Mouse (Mus musculus): ENCODE results near the gene Brd3. TPM values are rescaled to one million over a fixed set of nuclear protein-coding genes. Genes with fewer than 3 reads are reported as not detected.

Gene Brd3
- total RNA-seq, 2 experiments from 2014 or later, result 79.7 to 80.2 TPM

DNA sequence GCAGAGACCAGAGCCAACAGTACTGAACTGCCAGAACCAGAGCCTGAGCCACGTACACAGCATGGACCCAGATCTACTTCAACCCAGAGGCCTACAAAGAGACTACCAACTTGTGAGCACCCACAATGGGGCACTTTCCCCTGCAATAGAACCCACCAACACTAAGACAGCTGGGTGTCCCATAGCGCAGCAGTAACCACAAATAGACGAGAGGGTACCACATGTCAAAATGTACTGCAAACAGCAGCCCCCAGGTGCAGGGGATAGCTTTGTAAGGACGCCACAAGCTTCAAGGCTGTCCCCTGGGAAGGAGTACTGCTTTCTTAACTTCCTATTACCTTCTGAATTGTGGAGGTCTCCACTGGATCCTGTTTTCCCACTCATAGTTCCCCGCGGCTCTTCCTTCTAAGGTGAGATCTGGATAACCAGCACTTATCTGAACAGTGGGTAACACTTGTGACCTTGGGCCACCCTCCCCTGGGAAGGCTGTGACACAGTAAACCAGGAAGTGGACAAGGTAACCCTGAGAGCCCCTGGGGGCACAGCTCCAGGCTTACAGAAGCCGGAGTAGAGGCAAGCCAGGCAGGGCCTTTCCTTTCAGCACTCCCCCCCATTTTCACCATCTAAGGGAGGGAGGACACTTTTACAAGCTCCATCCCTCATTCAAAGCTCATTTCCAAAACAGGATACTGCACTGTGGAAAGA is 34.2 kb downstream of the Brd3 start:
- peak in 1 of 2 experiments; percentile 2 for DNase-seq (ENCODE audit: low spot score in 2 of 2)

GRCm38 (mm10) chr2:27471170-27471584 is 36.3 kb downstream of the Brd3 start:
- no peak for DNase-seq (ENCODE audit: low spot score in 2 of 2)

DNA sequence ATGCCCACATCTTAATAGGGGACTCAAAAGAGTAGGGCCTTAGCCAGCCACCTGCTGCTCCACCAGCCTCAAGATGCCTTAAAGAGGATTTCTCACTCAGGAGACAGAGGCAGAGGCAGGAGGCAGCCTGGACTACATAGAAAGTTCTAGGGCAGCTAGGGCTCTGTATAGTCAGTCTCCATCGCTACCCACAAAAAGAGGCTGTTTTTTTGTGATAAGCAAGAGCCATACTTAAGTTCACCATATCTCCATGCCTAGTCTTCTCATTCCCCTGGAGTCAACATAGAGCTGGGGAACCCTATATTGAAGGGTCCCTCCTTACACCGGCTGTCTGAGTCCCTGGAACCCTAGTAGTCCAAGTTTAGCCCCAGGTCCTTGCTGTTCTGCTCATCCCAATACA is 36.9 kb downstream of the Brd3 start:
- DNase-seq (ENCODE audit: low spot score in 2 of 2), result no peak

DNA sequence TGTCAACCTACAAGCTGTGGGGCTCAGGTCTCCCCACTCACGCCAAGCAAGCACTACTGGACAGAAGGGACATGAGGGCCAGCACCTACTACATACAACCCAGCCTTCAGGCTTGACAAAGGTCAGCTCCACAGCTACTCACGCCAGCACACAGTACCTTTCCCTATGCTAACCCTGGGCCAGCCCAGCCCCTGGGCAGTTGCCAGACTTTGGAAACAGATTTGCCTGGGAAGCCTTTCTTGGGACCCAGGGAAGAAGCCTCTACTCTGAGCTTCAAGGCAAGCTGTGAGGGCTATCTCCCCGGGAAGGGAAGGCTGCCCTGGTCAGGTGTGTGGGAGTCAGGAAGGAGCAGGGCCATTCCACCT is 37.5 kb downstream of the Brd3 start:
- DNase-seq (ENCODE audit: low spot score in 2 of 2), result peak in 1 of 2 experiments; percentile 3

DNA sequence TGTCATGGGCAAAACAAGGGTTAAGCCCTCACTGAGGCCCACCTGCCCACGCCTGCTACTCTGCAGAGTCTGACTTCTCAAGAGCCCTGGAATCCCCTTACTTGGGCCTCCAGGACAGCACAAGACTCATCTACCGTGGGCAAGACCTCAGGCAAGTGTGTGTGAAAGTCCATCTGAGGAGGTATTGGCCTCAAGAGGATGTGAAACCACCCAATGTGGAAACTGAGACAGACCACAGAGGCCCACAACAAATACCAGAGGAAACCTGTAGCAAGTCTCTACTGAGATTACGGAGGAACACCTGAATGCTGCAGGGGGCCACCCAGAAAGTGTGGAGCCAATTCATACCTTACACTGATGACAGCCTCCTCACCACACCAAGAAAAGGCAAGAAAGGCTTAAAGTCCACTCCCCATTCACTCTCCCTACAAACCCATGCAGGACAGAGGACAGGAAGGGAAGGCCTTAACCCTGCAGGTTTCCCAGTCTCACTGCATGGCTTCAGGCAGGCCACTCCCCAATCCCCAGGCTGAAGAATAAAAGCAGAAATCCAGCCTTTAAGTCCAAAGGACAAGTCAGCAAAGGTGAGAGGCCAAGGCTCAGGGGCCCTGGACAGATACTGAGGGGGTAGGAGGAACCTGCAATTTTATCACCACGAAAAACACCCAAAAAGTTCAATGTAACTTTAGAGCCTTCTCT is 38.0 kb downstream of the Brd3 start:
- no peak for DNase-seq (ENCODE audit: low spot score in 2 of 2)

DNA sequence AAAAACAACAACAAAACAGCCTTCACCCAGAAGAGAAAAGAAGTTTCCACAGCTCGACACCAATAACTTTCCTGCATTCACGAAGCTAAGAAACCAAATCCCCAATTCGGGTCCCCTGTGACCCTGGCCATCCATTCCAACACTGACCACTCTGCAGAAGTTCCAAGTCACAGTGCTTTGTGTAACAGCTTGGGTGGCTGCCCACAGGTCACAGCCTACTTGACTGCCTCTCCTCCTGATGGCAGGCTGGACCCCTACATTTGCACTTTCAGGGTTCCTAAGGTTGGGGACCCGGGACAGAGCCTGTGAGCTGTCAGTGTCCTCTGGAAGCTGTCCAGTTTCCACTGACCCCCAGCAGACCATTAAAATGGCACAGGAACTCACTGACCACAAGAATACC is 44.6 kb downstream of the Brd3 start:
- DNase-seq (ENCODE audit: low spot score in 2 of 2), result no peak

GRCm38 (mm10) chr2:27461881-27462660 is 45.4 kb downstream of the Brd3 start:
- DNase-seq (ENCODE audit: low spot score in 2 of 2), result no peak

- no peak for DNase-seq (ENCODE audit: low spot score in 2 of 2)
Observed at GRCm38 (mm10) chr2:27460651-27461050, 46.8 kb downstream of the Brd3 start.

DNA sequence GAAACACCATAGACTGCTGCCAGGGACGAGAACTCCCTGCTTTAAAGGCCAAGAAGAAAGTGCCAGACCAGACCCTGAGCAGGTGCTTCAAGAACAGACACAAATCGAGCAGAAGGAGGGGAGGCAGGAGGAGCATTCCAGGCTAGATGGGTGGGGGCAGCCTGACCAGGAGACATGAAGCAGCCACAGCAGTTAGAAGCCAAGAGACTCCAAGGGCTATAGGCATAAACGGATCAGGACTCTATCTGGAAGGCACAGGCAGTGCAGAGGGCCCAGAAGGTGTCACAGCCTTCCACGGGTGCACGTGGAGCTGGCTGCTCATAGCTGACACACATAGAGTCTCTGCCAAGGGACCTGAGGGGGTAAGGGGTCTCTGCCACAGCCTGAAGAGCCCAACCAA is 47.3 kb downstream of the Brd3 start:
- no peak for DNase-seq (ENCODE audit: low spot score in 2 of 2)

DNA sequence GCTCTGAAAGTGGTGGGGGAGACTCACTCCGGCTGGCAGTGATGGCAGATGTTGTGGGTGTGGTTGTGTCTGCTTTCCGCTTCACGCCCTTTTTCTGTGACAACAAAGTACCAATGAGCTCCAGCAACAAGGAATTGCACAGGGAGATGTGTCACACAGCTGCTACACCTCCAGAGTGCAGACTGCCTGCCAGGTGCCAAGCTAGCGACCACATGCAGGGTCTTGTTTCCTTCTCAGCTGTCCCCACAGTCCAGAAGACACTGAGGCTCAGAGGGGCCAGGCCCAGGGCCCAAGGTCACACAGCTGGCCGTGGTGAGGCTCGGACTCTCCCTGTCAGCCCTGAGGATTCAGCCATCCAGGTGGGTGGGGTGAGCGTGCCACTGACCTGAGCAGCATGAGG is 47.7 kb downstream of the Brd3 start:
- no peak for DNase-seq (ENCODE audit: low spot score in 2 of 2)

DNA sequence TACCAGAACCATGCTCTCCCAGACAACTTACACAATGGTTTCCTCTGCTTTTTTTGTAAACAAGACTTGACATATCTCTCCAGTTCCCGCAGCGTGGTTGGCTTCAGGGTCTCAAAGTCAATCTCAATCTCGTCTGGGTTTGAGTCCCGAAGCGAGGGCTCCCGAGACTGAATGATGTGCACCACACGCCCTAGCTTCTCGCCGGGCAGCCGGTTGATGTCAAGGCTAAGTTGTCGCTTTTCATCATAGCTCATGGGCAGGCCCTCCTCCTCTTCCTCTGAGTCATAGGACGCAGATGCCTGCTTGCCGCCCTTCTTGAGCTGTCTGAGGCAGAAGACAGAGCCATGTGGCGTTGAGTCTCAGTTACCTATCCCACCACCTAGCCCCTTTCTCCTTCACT is 57.2 kb downstream of the Brd3 start:
- DNase-seq (ENCODE audit: low spot score in 2 of 2), result no peak

DNA sequence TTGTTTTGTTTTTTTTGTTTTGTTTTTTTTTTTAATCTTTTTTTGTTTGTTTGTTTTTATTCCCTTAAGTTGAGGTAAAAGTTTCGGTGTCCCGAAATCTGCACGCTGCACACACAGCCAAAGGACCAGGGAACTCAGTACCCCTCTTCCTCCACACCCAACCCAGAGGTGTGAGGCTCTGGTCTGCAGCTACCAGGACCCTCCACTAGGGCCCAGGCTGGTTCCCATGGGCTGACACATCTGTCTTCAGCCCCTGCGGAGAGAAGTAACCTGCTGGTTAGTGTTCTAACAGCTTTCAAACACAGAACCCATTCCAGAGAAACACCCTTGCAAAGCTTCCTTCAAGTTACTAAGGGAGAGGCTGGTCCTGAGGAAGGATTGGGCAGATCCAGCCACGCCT is 59.7 kb downstream of the Brd3 start:
- DNase-seq (ENCODE audit: low spot score in 2 of 2), result no peak

DNA sequence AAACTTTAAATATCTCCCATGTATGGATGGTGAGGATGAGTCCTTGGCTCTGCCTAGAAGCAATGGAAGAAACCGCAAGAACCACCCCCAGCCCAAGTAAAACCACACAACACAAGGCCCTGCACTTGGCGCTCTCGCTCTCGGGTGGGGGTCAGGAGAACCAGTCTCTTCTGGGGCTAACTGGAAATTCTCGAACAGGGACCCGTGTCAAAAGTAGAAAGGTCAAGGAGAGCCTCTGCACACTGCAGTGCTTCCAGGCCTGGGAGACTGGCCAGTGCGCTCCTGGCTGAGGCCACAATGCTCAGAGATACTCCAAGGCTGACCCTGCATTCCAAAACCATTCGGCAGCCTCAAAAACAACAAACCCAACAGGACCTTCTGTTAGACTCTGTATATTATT is 60.6 kb downstream of the Brd3 start:
- no peak for DNase-seq (ENCODE audit: low spot score in 2 of 2)

GRCm38 (mm10) chr2:27445910-27446309 is 61.6 kb downstream of the Brd3 start:
- DNase-seq (ENCODE audit: low spot score in 2 of 2), result no peak

- no peak for DNase-seq (ENCODE audit: low spot score in 2 of 2)
Observed at GRCm38 (mm10) chr2:27443450-27443708, 64.1 kb downstream of the Brd3 start.

DNA sequence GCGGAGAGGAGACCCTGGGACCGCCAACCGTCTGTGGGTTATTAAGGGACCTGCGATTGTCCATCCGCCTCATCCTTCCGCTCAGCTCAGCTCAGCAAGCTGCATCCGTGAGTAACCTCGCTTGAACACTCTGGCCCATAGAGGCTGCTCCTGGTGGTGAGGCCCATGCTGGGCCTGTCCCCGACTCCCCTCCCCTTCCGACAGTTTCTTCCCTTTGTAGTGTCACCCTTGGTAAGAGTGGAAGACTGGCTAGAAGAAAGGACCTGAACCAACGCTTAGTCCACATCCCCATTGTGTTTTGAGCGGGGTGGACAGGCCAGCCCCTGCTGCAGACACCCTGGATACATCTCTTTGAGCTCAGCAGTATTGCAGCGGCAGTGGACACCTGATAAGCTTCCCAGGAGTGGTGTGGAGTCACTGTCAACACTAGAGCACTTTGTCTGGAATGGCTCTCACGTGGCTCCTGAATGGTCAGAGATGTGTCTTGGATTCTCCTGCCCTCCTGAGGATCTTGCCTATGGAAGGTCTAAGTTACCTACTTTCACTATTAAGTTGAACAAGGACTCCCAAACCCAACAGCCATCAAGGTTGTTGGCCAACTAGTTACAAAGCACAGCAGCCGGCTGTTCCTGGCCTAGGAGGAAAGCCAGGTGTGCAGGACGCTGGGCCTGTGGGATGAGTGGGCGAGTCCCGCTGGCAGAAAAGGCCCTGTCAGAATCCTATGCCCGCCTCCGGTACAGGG is 64.6 kb downstream of the Brd3 start:
- DNase-seq (ENCODE audit: low spot score in 2 of 2), result no peak

DNA sequence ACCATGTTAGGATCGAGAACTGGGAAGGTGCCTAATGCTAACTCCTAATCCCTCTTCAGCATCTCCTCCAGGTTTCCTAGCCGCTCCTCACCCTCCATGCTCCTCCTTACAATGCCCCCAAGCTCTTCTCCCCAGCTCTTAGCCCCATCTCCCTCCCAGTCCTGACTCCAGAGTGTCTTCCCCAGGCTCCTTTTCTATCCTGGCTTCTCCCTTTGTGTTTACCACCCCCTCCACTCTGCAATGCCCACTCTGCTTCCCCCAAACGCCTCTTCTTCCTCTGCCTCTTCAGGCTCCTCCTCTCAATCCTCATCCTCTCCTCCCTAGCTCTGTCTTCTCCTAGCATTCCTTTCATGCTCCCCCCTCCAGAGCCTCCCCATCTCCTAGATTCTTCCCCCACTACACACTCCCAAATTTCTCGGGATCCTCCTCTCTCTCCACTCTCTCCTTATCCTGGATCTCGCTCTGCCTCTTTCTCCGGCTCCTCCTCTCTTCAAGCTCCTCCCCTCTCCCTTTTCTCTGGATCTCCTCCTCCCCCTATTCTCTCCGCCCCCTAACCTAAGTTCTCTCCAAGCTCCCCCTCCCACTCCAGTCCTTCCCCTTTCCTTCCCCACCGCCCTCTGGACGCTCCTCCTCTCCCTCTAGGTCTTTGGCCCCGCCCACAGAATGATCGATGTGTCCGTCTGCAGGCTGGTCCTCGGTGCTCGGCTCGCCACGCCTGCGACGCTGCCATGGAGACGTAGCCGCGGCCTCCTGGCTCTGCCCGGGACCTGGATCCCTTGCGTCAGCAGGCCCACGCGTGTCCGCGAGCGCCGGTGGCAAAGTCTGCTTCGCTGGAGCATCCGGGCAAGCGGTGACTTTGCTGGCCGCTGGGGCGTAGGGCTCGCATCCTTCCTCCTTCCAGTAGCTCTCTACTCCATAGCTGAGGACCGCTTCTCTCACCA is 65.4 kb downstream of the Brd3 start, which contains the start of gene Brd3os:
Brd3os (plus strand) TSS at position 558 of the 941 bp plus-strand sequence.
- DNase-seq (ENCODE audit: low spot score in 2 of 2), result peak; percentile 92 to 95

DNA sequence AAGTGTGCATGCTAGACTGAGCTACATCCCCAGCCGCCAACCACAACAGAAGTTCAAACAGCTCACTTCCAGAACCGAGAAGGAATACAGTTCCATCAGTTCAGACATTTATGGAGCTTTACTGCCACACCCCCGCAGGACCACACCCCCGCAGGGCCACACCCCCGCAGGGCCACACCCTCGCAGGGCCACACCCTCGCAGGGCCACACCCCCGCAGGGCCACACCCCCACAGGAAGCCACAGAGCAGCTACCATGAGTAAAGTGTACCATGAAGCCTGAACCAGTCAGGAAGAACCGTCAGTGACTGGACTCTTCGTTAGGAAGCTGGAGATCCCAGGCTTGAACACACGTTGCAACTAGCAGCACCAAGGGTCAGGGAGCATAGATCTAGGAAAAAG is 69.2 kb downstream of the Brd3 start:
- no peak for DNase-seq (ENCODE audit: low spot score in 2 of 2)

- no peak for DNase-seq (ENCODE audit: low spot score in 2 of 2)
Observed at GRCm38 (mm10) chr2:27437876-27438275, 69.6 kb downstream of the Brd3 start.

- DNase-seq (ENCODE audit: low spot score in 2 of 2), result no peak
Observed at GRCm38 (mm10) chr2:27432599-27432998, 74.9 kb downstream of the Brd3 start.

- peak in 1 of 2 experiments; percentile 50 for DNase-seq (ENCODE audit: low spot score in 2 of 2)
Observed at GRCm38 (mm10) chr2:27430621-27431020, 76.8 kb downstream of the Brd3 start.

Data from layer of hippocampus, postnatal 10 days (tissue).